Mouse (Mus musculus): ENCODE data around the gene Slc46a1. TPM values are rescaled to one million over a fixed set of nuclear protein-coding genes. Genes with fewer than 3 reads are reported as not detected.
A peak's percentile ranks its signal among the peaks of the same experiment; 100 is the strongest.

The Slc46a1 gene
- total RNA-seq, 2 experiments from 2014 or later: 9.6 to 9.8 TPM

- DNase-seq (ENCODE audit: low spot score in 2 of 2): no peak
These were observed 34.0 kb downstream of the Slc46a1 start for GRCm38 (mm10) chr11:78499543-78499942.

GRCm38 (mm10) chr11:78500623-78501202 is 35.2 kb downstream of the Slc46a1 start:
- no peak for DNase-seq (ENCODE audit: low spot score in 2 of 2)

GRCm38 (mm10) chr11:78501529-78501928 is 36.0 kb downstream of the Slc46a1 start:
- no peak for DNase-seq (ENCODE audit: low spot score in 2 of 2)

GRCm38 (mm10) chr11:78502909-78503650 is 37.6 kb downstream of the Slc46a1 start, which contains the start of gene Sebox:
Gene Sebox, plus strand, starts transcription at chr11:78503447.
- peak; percentile 42 to 76 for DNase-seq (ENCODE audit: low spot score in 2 of 2)

GRCm38 (mm10) chr11:78505430-78505829 is 39.9 kb downstream of the Slc46a1 start:
- no peak for DNase-seq (ENCODE audit: low spot score in 2 of 2)

GRCm38 (mm10) chr11:78509148-78509547 is 43.7 kb downstream of the Slc46a1 start:
- DNase-seq (ENCODE audit: low spot score in 2 of 2): no peak

GRCm38 (mm10) chr11:78512025-78512957 is 46.8 kb downstream of the Slc46a1 start, which contains the start of the genes Tmem199 and Poldip2:
Gene Tmem199, minus strand, starts transcription at chr11:78512172.
Gene Poldip2, plus strand, starts transcription at chr11:78512193.
- peak; percentile 82 to 93 for DNase-seq (ENCODE audit: low spot score in 2 of 2)

- DNase-seq (ENCODE audit: low spot score in 2 of 2): no peak
These were observed 47.8 kb downstream of the Slc46a1 start for GRCm38 (mm10) chr11:78513106-78513790.

- DNase-seq (ENCODE audit: low spot score in 2 of 2): no peak
These were observed 50.2 kb downstream of the Slc46a1 start for GRCm38 (mm10) chr11:78515549-78516325.

- DNase-seq (ENCODE audit: low spot score in 2 of 2): no peak
These were observed 53.4 kb downstream of the Slc46a1 start for GRCm38 (mm10) chr11:78518931-78519330.

Other genes with a start within 250 kb of the Slc46a1 start
- gene Sdf2, start 220.0 kb upstream of the Slc46a1 start, total RNA-seq (2021): 10 to 100 TPM; 64.4 to 66.4 TPM
- gene Supt6, start 219.7 kb upstream of the Slc46a1 start, total RNA-seq (2021): 100 to 1,000 TPM; 102 to 112 TPM
- gene 2610507B11Rik, start 203.9 kb upstream of the Slc46a1 start, total RNA-seq (2021): 100 to 1,000 TPM; 210 TPM
- gene BC030499, start 174.9 kb upstream of the Slc46a1 start, total RNA-seq (2021): 1 to 10 TPM; 1.4 to 2.6 TPM
- 1 to 10 TPM; 5.0 to 6.6 TPM for gene Spag5, start 164.2 kb upstream of the Slc46a1 start, total RNA-seq (2021)
- 100 to 1,000 TPM; 663 to 756 TPM for gene Aldoc, start 142.7 kb upstream of the Slc46a1 start, total RNA-seq (2021)
- gene Pigs, start 137.3 kb upstream of the Slc46a1 start, total RNA-seq (2021): 10 to 100 TPM; 70.8 to 76.7 TPM
- gene Unc119, start 122.2 kb upstream of the Slc46a1 start, total RNA-seq (2021): 10 to 100 TPM; 27.6 to 32.2 TPM
- not detected for gene Foxn1, start 79.1 kb upstream of the Slc46a1 start, total RNA-seq (2021)
- gene Slc13a2, start 43.5 kb upstream of the Slc46a1 start, total RNA-seq (2021): not detected
- gene Sarm1, start 32.1 kb downstream of the Slc46a1 start, total RNA-seq (2021): 10 to 100 TPM; 51.0 to 53.2 TPM
- gene Vtn, start 33.4 kb downstream of the Slc46a1 start, total RNA-seq (2021): 10 to 100 TPM; 65.7 to 71.5 TPM
- gene Sebox, start 37.8 kb downstream of the Slc46a1 start, total RNA-seq (2021): 1 to 10 TPM; 3.9 to 4.5 TPM
- gene Tmem199, start 46.5 kb downstream of the Slc46a1 start, total RNA-seq (2021): 10 to 100 TPM; 36.0 to 40.7 TPM
- gene Poldip2, start 46.5 kb downstream of the Slc46a1 start, total RNA-seq (2021): 100 to 1,000 TPM; 118 to 120 TPM
- 10 to 100 TPM; 38.1 to 40.9 TPM for gene Tnfaip1, start 70.6 kb downstream of the Slc46a1 start, total RNA-seq (2021)
- 10 to 100 TPM; 73.7 to 79.8 TPM for gene Ift20, start 70.7 kb downstream of the Slc46a1 start, total RNA-seq (2021)
- 10 to 100 TPM; 13.3 to 19.0 TPM for gene Tmem97, start 85.1 kb downstream of the Slc46a1 start, total RNA-seq (2021)
- 10 to 100 TPM; 38.3 to 41.4 TPM for gene Nlk, start 231.7 kb downstream of the Slc46a1 start, total RNA-seq (2021)

Data from layer of hippocampus, postnatal 14 days (tissue).